Mouse (Mus musculus) embryonic facial prominence, embryonic 13.5 days (tissue): ENCODE results near the gene Lmntd1. TPM values are rescaled to one million over a fixed set of nuclear protein-coding genes. Genes with fewer than 3 reads are reported as not detected.

Source experiments
- ATAC-seq: fragments of 200-750 bp; cut with Nextera tagmentation; 2 replicates; pipeline ENCODE4 v1.8.0; 2017; ENCODE audit warnings: low read depth; ENCODE audit not compliant: insufficient number of reproducible peaks, insufficient read depth, low FRiP score, low TSS enrichment
- H3K27ac ChIP-seq: fragments of 300-500 bp; sonication (generic); 2 replicates; pipeline ENCODE4 v1.5.1; 2015; ENCODE audit warnings: moderate library complexity, mild to moderate bottlenecking, inconsistent platforms
- H3K27me3 ChIP-seq: fragments of 300-500 bp; sonication (generic); 2 replicates; pipeline ENCODE4 v1.6.1; 2015; ENCODE audit warnings: mild to moderate bottlenecking, inconsistent platforms
- H3K36me3 ChIP-seq: fragments of 300-500 bp; sonication (generic); 2 replicates; pipeline ENCODE4 v1.6.1; 2015; ENCODE audit warnings: mild to moderate bottlenecking, inconsistent platforms
- H3K4me1 ChIP-seq: fragments of 300-500 bp; sonication (generic); 2 replicates; pipeline ENCODE4 v1.6.1; 2015; ENCODE audit warnings: inconsistent platforms
- H3K4me2 ChIP-seq: fragments of 300-500 bp; sonication (generic); 2 replicates; pipeline ENCODE4 v1.6.1; 2015; ENCODE audit warnings: moderate library complexity, mild to moderate bottlenecking, inconsistent platforms
- H3K4me3 ChIP-seq: fragments of 300-500 bp; sonication (generic); 2 replicates; pipeline ENCODE4 v1.5.1; 2015; ENCODE audit warnings: mild to moderate bottlenecking, inconsistent platforms
- H3K9ac ChIP-seq: fragments of 300-500 bp; sonication (generic); 2 replicates; pipeline ENCODE4 v1.6.1; 2015; ENCODE audit warnings: mild to moderate bottlenecking, inconsistent platforms
- H3K9me3 ChIP-seq: fragments of 300-500 bp; sonication (generic); 2 replicates; pipeline ENCODE4 v1.6.1; 2016; ENCODE audit warnings: inconsistent platforms
- WGBS: fragments of 180-500 bp; shearing (Covaris S2); methylation state at CpG from one replicate; pipeline ENCODE4 v1.1.7; 2015; ENCODE audit warnings: mixed read lengths; 5-methylcytosine and 5-hydroxymethylcytosine counted together
- polyA plus RNA-seq: library from polyadenylated mRNA; unstranded; fragments of >200 nt; fragmentation: Nextera tagmentation; extraction: Ambion mirVana; gene quantifications from 2 replicates; pipeline ENCODE4 v1.2.1, GENCODE M21; 2015

Lmntd1 gene
- polyA plus RNA-seq, 1 experiment from 2014 or later, result 0.41 TPM

DNA sequence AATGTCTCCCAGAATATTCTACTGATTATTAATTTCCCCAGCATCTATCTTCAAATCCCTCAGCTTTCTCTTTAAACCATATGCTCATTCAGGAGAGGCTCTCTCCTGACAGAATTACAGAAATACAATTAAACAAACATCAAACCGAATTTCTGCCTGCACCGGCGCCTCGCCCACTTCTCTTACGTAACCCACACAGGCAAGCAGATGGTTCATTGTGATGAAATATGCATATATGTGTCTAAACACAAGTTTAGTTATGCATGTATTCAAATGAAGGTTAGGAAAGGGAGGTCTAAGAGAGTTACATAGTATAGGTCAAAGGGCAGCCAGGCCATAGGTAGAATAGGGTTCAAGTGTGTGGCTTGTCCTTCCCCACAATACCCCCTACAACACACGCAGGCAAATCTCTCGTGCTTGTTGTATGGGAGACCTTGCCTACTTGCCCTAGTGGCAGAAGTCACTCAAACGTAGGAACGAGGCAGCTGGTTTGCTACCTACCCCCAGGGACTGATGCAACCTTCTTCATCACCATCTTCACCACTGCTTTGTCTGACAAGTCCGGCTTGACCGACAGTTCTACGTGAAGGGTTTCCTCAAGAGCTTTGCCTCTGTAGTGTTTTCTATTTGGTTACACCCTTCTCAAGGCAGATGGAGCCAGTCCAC, 287.8 kb downstream of the Lmntd1 start:
- no peaks in the 10 kb centered on the region for H3K4me1 ChIP-seq
- no peaks in the 10 kb centered on the region for H3K36me3 ChIP-seq
- no peak overlapping the region for H3K4me3 ChIP-seq
- no peak overlapping the region for H3K9ac ChIP-seq
- peaks cover 3% of the 10 kb centered on the region; the same call in 1 of the 2 replicates for H3K9me3 ChIP-seq
- ATAC-seq, result no peak
- 84% methylated on average over 12 of the region's 12 CpGs for WGBS
- no peaks in the 10 kb centered on the region for H3K27me3 ChIP-seq
- H3K4me2 ChIP-seq, result no peak overlapping the region
- no peak overlapping the region for H3K27ac ChIP-seq

DNA sequence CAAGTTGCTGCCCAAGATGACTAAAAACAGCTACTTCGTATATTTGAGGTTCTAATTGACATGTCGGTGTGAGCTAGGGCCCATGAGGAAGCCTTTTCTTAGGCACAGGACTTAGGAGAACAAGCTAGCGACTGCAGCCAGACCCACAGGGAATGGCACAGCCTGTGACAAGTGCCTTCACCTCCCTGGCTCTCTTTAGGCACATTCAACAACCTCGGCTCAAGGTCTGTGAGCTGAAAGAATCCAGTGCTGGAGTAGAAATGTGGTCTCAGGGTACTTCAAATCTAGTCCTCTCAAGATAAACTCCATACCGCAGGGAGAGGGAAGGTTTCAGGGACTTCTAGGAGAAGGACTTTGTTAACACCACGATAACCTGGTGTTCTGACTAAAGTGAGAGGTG, 289.0 kb downstream of the Lmntd1 start:
- 69% methylated on average over 6 of the region's 6 CpGs for WGBS
- Histone ChIP-seq H3K27ac (no peak overlapping the region), H3K4me3 (no peak overlapping the region), H3K9me3 (peaks cover 3% of the 10 kb centered on the region; the same call in 1 of the 2 replicates), H3K36me3 (no peaks in the 10 kb centered on the region), H3K9ac (no peak overlapping the region), H3K4me1 (no peaks in the 10 kb centered on the region), H3K27me3 (no peaks in the 10 kb centered on the region), H3K4me2 (no peak overlapping the region)
- no peak for ATAC-seq

DNA sequence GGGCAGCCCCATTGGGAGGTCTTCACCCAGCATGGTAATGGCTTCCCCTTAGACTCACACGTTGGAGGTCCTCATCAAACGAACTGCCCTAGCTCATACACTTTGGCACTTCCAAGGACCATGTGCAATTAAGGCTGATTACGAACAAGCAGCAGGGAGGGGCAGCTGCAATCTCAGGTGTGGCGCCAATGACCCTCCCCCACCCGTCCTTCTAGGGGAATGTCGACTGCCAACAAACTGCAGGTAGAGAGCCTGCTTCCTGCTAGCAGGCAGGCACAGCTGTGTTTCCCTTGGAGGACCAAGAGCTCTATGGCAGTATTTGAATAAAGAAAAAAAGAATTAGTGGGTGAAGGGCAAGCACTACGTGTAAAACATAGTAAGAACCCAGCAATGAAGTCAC, 289.6 kb downstream of the Lmntd1 start:
- no peaks in the 10 kb centered on the region for H3K27me3 ChIP-seq
- WGBS, result 58% methylated on average over 7 of the region's 7 CpGs
- H3K36me3 ChIP-seq, result no peaks in the 10 kb centered on the region
- H3K4me1 ChIP-seq, result no peaks in the 10 kb centered on the region
- peaks cover 3% of the 10 kb centered on the region; the same call in 1 of the 2 replicates for H3K9me3 ChIP-seq
- H3K27ac ChIP-seq, result no peak overlapping the region
- H3K4me2 ChIP-seq, result no peak overlapping the region
- no peak overlapping the region for H3K9ac ChIP-seq
- no peak for ATAC-seq
- H3K4me3 ChIP-seq, result no peak overlapping the region

DNA sequence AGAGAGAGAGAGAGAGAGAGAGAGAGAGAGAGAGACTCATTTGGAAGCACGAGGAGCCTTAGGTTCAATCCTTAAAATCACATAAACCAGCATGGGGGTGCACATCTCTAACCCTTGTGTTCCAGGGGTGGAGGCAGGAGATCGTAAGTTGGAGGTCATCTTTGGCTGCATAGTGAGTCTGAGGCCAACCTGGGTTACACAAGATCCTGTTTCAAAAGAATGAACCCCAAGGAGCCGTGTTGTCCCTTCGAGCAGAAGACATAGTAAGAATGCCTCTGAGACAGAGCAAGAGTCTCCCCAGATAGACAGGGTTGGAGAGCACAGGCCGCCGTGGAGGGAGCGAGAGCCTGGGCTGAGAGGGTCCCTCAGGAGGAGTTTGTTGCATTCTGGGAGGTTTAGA, 291.9 kb downstream of the Lmntd1 start:
- no peak overlapping the region for H3K4me2 ChIP-seq
- no peaks in the 10 kb centered on the region for H3K27me3 ChIP-seq
- no peak overlapping the region for H3K27ac ChIP-seq
- no peak for ATAC-seq
- H3K9ac ChIP-seq, result no peak overlapping the region
- WGBS, result 82% methylated on average over 7 of the region's 7 CpGs
- no peaks in the 10 kb centered on the region for H3K36me3 ChIP-seq
- H3K4me3 ChIP-seq, result no peak overlapping the region
- peaks cover 3% of the 10 kb centered on the region; the same call in 1 of the 2 replicates for H3K9me3 ChIP-seq
- no peaks in the 10 kb centered on the region for H3K4me1 ChIP-seq

DNA sequence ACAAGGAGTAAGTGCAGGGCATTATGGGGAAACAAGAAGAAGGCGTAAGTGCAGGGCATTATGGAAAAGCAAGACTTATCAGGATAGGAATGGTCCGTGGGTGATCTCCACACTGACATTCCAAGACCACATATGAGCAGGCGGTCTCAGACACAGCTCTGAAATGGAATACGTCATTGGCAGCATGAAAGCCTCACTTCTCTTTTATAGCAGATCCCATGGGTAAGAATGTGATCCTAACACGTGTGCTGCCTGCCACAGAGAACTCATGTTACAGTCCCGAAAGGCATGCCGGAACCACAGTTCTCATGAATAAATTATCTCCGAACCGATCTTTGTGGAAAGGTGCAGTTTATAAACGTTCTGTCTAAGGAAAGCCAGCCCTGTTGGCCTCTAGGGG, 294.0 kb downstream of the Lmntd1 start:
- H3K4me1 ChIP-seq, result no peaks in the 10 kb centered on the region
- no peaks in the 10 kb centered on the region for H3K27me3 ChIP-seq
- peaks cover 3% of the 10 kb centered on the region; the same call in 1 of the 2 replicates for H3K9me3 ChIP-seq
- H3K4me3 ChIP-seq, result no peak overlapping the region
- no peak overlapping the region for H3K27ac ChIP-seq
- H3K9ac ChIP-seq, result no peak overlapping the region
- 52% methylated on average over 10 of the region's 10 CpGs for WGBS
- H3K4me2 ChIP-seq, result no peak overlapping the region
- H3K36me3 ChIP-seq, result no peaks in the 10 kb centered on the region
- no peak for ATAC-seq

Other genes with a start within 250 kb of the Lmntd1 start
- not detected in 2 replicates for gene Tuba3b, start 1.4 kb upstream of the Lmntd1 start, polyA plus RNA-seq
- gene Rassf8, start 132.4 kb upstream of the Lmntd1 start, polyA plus RNA-seq, result 10.1 and 12.3 TPM in 2 replicates